Mouse (Mus musculus) kidney, embryonic 15.5 days (tissue): ENCODE measurements at regions not wholly inside any gene's neighbourhood (a gene's known extent, or its start where the extent isn't known, plus 50 kb on each side); places are given as distances from the start of the nearest gene placed in this dataset.

Experiments
- ATAC-seq: fragments of 200-750 bp; cut with Nextera tagmentation; replicated peaks from 2 replicates; pipeline ENCODE4 v1.8.0; 2017; ENCODE audit warnings: moderate TSS enrichment; ENCODE audit not compliant: low FRiP score
- H3K27ac ChIP-seq: fragments of 300-500 bp; sonication (generic); 2 replicates; pipeline ENCODE4 v1.5.1; 2015; ENCODE audit warnings: mild to moderate bottlenecking, inconsistent platforms
- H3K27me3 ChIP-seq: fragments of 300-500 bp; sonication (generic); 2 replicates; pipeline ENCODE4 v1.6.1; 2015; ENCODE audit warnings: inconsistent platforms
- H3K36me3 ChIP-seq: fragments of 300-500 bp; sonication (generic); 2 replicates; pipeline ENCODE4 v1.6.1; 2015; ENCODE audit warnings: inconsistent platforms
- H3K4me1 ChIP-seq: fragments of 300-500 bp; sonication (generic); 2 replicates; pipeline ENCODE4 v1.6.1; 2015; ENCODE audit warnings: inconsistent platforms
- H3K4me2 ChIP-seq: fragments of 300-500 bp; sonication (generic); 2 replicates; pipeline ENCODE4 v1.6.1; 2015; ENCODE audit warnings: moderate library complexity, mild to moderate bottlenecking, inconsistent platforms
- H3K4me3 ChIP-seq: fragments of 300-500 bp; sonication (generic); replicated peaks from 2 replicates; pipeline ENCODE4 v1.5.1; 2015; ENCODE audit warnings: mild to moderate bottlenecking, inconsistent platforms
- H3K9ac ChIP-seq: fragments of 300-500 bp; sonication (generic); 2 replicates; pipeline ENCODE4 v1.6.1; 2015; ENCODE audit warnings: mild to moderate bottlenecking, inconsistent platforms
- H3K9me3 ChIP-seq: fragments of 300-500 bp; sonication (generic); replicated peaks from 2 replicates; pipeline ENCODE4 v1.6.1; 2016; ENCODE audit warnings: inconsistent platforms
- WGBS: fragments of 180-500 bp; shearing (Covaris S2); methylation state at CpG from one replicate; pipeline ENCODE4 v1.1.7; 2015; ENCODE audit warnings: mixed read lengths; 5-methylcytosine and 5-hydroxymethylcytosine counted together

DNA sequence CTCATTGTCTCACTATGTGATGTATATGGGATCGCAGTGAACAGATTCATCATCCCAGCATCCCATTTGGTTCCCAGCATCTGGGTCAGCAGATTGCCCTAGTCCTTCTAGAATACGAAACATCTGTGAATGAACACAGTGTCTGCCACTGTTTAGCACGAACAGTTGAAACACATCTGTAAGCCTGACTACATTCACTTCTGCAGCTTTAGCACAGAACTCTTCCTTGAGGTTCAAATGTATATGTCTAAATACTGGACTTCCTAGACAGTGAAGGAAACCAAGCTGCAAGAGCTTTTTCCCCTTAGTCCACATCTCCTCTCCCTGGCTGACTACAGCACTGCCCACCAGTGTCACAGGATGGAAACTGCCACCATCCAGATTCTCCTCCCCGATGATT lies 283.0 kb upstream of the Tle4 start:
- no peaks in the 10 kb centered on the region for H3K4me1 ChIP-seq
- H3K36me3 ChIP-seq = no peaks in the 10 kb centered on the region
- no peak for ATAC-seq
- WGBS = 75% methylated on average over 4 of the region's 4 CpGs
- peaks cover 56% of the 10 kb centered on the region for H3K27me3 ChIP-seq
- H3K9me3 ChIP-seq = no peaks in the 10 kb centered on the region
- H3K9ac ChIP-seq = no peak overlapping the region
- no peak overlapping the region for H3K4me2 ChIP-seq
- H3K4me3 ChIP-seq = no peak overlapping the region
- no peak overlapping the region for H3K27ac ChIP-seq

DNA sequence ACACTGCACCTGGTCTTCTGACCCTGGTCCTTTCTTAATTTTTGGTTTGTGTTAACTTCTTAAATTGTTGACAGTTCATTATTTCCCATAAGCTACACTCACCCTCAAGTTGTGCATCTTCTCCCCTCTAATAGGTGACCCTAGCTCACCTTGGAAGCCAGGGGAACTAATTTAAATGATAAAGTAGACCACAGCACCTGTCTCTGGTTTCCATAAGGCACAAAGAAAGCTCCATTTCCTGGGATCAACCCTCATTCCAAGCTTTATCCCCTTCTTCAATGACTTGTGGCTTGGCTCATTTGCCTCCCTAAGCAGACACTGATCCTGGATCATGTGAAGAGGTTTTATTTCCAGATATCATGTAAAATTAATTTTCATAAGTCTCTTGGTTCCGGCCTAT lies 276.1 kb upstream of the Tle4 start:
- no peak overlapping the region for H3K27ac ChIP-seq
- H3K4me3 ChIP-seq = no peak overlapping the region
- 94% methylated on average over 1 of the region's 1 CpGs for WGBS
- H3K9ac ChIP-seq = no peak overlapping the region
- peaks cover 5% of the 10 kb centered on the region; the same call in 1 of the 2 replicates for H3K4me1 ChIP-seq
- peaks cover 19% of the 10 kb centered on the region; the same call in 1 of the 2 replicates for H3K27me3 ChIP-seq
- H3K9me3 ChIP-seq = no peaks in the 10 kb centered on the region
- H3K4me2 ChIP-seq = no peak overlapping the region
- H3K36me3 ChIP-seq = no peaks in the 10 kb centered on the region
- ATAC-seq = no peak

DNA sequence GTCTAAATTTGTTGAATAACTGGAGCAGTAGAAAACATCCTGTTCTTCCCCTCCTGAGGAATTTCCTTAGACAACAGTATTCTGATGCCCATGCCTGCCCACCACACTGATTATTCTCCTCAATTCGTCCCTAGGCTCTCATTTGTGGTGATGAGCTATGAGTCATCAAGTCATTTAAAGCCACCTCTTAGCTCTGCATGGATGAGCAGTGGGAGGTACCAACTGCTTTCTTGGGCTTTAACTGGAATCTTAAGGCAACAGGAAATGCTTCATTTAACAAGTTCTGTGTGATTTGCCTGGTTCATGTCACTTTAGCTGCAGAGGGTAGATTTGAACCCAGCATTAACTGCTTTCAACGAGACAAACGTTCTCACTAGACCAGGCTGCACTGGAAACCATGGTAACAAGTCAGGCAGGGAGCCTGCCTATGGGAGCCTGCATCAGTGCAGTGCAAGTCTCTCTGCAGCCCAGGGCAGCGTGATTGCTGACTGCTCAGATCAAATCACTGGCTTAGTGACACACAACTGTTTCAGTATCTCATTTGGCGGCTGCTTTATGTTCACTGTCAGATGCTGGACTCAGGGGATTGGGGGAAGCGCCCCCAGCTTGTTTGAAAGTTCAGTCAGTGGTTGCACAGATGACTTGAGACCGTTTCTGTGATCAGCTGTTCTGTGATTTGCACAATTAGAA lies 273.5 kb upstream of the Tle4 start:
- H3K36me3 ChIP-seq = no peaks in the 10 kb centered on the region
- ATAC-seq = 0 out of 2 replicates have a peak, but pooled peaks have one; percentile 49
- WGBS = 10% methylated on average over 7 of the region's 7 CpGs

DNA sequence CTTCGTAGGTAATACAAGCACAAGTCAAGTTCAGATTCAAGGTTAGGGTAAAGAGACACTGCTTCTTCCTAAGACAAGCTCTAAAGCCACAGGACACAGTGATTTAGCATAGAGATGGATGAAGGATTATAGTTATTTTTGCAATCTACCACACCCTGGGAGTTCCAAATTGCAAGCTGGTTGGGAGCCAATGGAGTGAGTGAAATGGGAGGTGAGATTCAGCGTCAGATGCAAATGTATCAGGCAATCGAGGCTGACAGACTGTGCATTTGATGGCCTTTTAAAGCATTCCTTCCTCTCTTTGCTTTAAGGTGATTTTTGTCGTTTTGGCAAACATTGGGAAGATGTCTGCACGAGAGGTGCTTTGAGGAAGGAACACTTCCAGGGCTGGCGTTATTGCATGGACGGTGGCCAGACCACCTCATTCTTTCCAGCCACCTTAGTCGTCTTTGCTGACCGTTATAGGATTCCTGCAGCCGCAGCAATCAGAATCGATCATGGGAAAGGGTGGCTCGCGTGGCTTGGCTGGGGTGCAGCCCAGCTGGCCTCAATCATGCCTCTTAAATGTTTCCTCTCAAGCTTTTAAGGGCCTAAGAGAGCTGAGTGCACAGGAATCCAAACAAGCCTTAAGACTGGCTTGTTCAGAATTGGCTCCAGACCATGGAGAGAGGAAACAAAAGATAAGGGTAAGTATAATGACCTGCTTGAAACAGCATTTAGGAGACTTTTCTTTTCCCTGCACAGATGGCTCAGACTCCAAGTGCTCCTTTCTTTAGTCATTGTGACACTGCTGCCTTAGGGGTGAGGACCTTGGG lies 265.0 kb upstream of the Tle4 start:
- H3K4me2 ChIP-seq = no peak overlapping the region

More for the DNA sequence above, 273.5 kb upstream of the Tle4 start:
- no peak overlapping the region for H3K4me3 ChIP-seq
- peaks cover 9% of the 10 kb centered on the region; the same call in 1 of the 2 replicates for H3K27me3 ChIP-seq
- H3K9me3 ChIP-seq = no peaks in the 10 kb centered on the region
- H3K9ac ChIP-seq = no peak overlapping the region
- no peak overlapping the region for H3K4me2 ChIP-seq
- H3K4me1 ChIP-seq = peaks cover 5% of the 10 kb centered on the region; the same call in 1 of the 2 replicates
- H3K27ac ChIP-seq = no peak overlapping the region

DNA sequence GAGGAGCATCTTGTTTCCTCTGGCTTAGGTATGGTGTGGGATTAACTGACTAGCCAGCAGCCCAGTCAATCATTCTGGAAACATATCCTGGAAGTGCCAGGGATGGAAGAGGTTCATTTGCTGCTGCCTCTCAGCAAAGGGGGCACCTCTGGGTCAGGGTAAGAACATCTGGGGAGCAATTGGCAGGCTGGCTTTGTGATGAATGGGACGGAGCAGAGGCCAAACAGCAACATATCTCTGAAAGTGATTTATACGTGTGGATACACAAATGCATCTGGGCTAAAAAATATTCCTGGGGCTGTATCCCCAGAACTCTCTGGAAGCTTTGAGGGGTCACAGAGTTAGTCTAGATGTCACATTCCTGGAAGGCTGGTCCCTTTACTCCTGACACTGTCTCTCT lies 257.2 kb upstream of the Tle4 start:
- ATAC-seq = no peak
- 53% methylated on average over 2 of the region's 2 CpGs for WGBS

More for the DNA sequence above, 265.0 kb upstream of the Tle4 start:
- Histone ChIP-seq H3K9ac (no peak overlapping the region), H3K36me3 (no peaks in the 10 kb centered on the region), H3K4me1 (0 out of 2 replicates have a peak, but pooled peaks cover 3% of the 10 kb centered on the region), H3K27me3 (peaks cover 18% of the 10 kb centered on the region), H3K9me3 (0 out of 2 replicates have a peak, but pooled peaks cover 4% of the 10 kb centered on the region), H3K4me3 (no peak overlapping the region), H3K27ac (no peak overlapping the region)
- ATAC-seq = no peak
- WGBS = 43% methylated on average over 13 of the region's 13 CpGs

DNA sequence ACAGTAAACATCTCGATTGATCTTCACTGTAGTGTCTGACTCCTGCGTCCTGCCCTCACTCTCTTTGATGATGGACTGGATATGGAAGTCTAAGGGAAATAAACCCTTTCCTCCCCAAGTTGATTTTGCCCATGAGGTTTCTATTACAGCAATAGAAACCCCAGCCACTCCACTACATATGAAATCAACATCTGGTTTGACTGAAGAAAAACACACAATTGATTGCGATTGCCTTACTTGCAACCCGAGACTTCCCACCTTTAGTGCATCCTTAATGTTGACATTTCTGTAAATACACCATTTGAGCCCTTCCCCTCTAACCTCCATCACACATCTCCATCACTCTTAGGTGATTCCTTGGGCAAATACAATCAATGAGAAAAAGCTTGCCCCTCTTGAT lies 255.6 kb upstream of the Tle4 start:
- no peak overlapping the region for H3K27ac ChIP-seq
- H3K9ac ChIP-seq = no peak overlapping the region
- H3K4me1 ChIP-seq = no peaks in the 10 kb centered on the region
- WGBS = 50% methylated on average over 4 of the region's 4 CpGs
- ATAC-seq = no peak
- H3K4me2 ChIP-seq = no peak overlapping the region
- H3K4me3 ChIP-seq = no peak overlapping the region
- H3K27me3 ChIP-seq = 0 out of 2 replicates have a peak, but pooled peaks cover 5% of the 10 kb centered on the region
- no peaks in the 10 kb centered on the region for H3K9me3 ChIP-seq
- no peaks in the 10 kb centered on the region for H3K36me3 ChIP-seq

More for the DNA sequence above, 257.2 kb upstream of the Tle4 start:
- H3K9ac ChIP-seq = no peak overlapping the region
- H3K36me3 ChIP-seq = no peaks in the 10 kb centered on the region
- no peak overlapping the region for H3K27ac ChIP-seq
- H3K4me2 ChIP-seq = no peak overlapping the region
- no peak overlapping the region for H3K4me3 ChIP-seq
- 0 out of 2 replicates have a peak, but pooled peaks cover 3% of the 10 kb centered on the region for H3K9me3 ChIP-seq
- H3K4me1 ChIP-seq = no peaks in the 10 kb centered on the region
- no peaks in the 10 kb centered on the region for H3K27me3 ChIP-seq

DNA sequence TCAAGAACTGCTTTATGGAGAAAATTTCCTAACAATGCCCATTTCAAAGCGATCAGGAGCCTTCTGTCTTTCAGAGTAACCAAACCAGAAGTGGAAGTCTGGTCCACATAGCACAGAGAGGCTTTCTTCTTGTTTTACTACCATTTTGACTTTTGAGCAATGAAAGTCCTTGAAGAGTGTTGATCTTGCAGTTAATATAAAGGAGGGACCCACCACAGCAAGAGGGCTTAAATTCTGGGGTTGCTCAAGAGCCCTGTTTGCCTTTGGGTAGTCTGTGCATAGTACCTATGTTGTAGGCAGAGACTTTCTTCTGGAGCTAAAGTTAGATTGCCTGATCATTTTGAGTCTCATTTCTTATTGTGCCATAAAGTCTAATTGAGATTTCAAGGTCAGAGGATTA lies 251.7 kb upstream of the Tle4 start:
- Histone ChIP-seq H3K4me3 (no peak overlapping the region), H3K27ac (no peak overlapping the region), H3K9me3 (no peaks in the 10 kb centered on the region), H3K9ac (no peak overlapping the region), H3K4me2 (no peak overlapping the region), H3K4me1 (no peaks in the 10 kb centered on the region), H3K36me3 (no peaks in the 10 kb centered on the region), H3K27me3 (peaks cover 12% of the 10 kb centered on the region; the same call in 1 of the 2 replicates)
- no peak for ATAC-seq
- WGBS = 80% methylated on average over 1 of the region's 1 CpGs

DNA sequence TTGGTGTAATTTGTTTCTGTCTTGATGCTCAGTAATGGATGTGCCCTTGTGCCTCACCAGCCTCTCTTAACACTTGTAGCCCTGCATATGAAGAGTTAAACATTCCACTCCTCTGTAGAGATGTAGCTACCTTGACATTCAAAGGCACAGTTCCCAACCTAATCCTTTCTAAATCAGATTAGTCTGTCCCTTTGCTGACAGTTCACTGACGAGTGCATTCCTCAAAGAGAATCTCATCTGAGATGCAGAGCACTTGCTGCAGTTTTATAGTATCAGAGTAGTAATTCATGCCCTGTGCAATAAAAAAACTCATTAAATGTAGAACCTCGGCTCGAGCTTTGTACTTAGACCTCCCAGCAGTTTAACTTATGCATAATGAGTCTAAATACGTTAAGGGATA lies 249.3 kb upstream of the Tle4 start:
- Histone ChIP-seq H3K36me3 (no peaks in the 10 kb centered on the region), H3K27me3 (peaks cover 15% of the 10 kb centered on the region; the same call in 1 of the 2 replicates), H3K4me1 (no peaks in the 10 kb centered on the region), H3K4me2 (no peak overlapping the region), H3K27ac (no peak overlapping the region), H3K9me3 (no peaks in the 10 kb centered on the region), H3K4me3 (no peak overlapping the region), H3K9ac (no peak overlapping the region)
- WGBS = 24% methylated on average over 4 of the region's 4 CpGs
- no peak for ATAC-seq

DNA sequence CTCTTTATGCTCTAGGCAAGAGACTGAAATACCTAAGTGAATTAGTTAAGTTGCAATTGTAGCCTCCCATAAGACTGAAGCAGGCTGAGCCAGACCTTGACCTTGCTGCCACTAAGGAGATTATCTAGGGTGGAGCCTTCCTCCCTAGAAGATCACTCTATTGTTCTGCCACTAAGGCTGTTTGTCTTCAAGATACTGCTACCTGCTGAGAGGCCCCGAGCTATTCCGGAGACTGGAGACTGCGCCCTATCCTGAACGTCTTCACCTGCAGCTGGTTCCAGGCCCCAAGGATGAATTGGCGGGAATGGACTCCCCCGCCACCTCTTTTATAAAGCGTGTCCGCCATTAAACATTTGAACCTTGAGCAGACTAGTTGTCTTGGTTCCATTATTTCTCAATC lies 237.8 kb upstream of the Tle4 start:
- 75% methylated on average over 8 of the region's 8 CpGs for WGBS

DNA sequence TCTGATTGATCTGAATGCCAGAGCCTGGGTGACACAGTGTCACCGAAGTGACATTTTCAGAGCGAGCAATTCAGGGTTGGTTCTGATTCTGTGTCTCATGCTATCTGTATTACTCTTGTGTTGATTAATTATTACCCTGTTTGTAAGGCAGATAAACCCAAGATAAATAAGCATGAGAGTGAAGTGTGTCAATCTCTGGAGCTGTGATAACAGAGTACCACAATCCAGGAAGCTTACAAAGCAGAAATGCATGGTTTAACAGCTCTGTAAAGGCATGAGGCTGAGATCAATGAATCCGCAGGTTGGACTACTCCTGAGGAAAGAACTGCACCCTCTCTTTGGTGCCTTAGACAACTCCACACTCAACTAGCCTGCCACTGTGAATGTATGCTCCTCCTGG lies 218.5 kb upstream of the Tle4 start:
- no peak for ATAC-seq
- H3K4me2 ChIP-seq = no peak overlapping the region
- H3K4me3 ChIP-seq = no peak overlapping the region
- H3K9me3 ChIP-seq = no peaks in the 10 kb centered on the region
- no peak overlapping the region for H3K9ac ChIP-seq
- H3K27me3 ChIP-seq = no peaks in the 10 kb centered on the region; the same call in 1 of the 2 replicates
- no peaks in the 10 kb centered on the region for H3K4me1 ChIP-seq
- no peaks in the 10 kb centered on the region for H3K36me3 ChIP-seq
- H3K27ac ChIP-seq = no peak overlapping the region
- WGBS = 76% methylated on average over 3 of the region's 3 CpGs

More for the DNA sequence above, 237.8 kb upstream of the Tle4 start:
- Histone ChIP-seq H3K9ac (no peak overlapping the region), H3K4me3 (no peak overlapping the region), H3K27me3 (no peaks in the 10 kb centered on the region), H3K27ac (no peak overlapping the region), H3K4me1 (no peaks in the 10 kb centered on the region), H3K4me2 (no peak overlapping the region), H3K9me3 (no peaks in the 10 kb centered on the region), H3K36me3 (no peaks in the 10 kb centered on the region)
- ATAC-seq = no peak

DNA sequence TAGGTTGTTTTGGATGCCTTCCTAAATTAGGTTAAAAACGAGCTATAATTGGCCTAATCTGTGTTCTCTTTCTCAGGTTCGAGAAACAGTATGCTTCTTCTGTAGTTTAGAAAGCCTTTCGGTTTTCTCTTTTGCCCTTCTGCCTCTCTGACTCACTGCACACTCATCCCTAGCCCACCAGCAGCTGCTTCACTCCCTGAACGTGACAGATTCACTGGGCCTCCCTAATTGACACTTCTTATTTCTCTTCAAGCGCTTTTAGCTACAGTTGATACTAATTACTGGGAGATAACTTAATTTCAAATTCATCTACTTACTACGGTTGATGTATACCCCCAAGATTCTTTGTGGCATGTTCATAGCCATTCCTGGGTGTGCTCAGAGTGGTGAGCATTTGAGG lies 208.9 kb upstream of the Tle4 start:
- H3K9me3 ChIP-seq = no peaks in the 10 kb centered on the region
- no peak overlapping the region for H3K9ac ChIP-seq
- no peak overlapping the region for H3K4me3 ChIP-seq
- ATAC-seq = no peak
- no peak overlapping the region for H3K4me2 ChIP-seq
- 0 out of 2 replicates have a peak, but pooled peaks cover 3% of the 10 kb centered on the region for H3K4me1 ChIP-seq
- no peaks in the 10 kb centered on the region for H3K36me3 ChIP-seq
- H3K27me3 ChIP-seq = peaks cover 15% of the 10 kb centered on the region; the same call in 1 of the 2 replicates
- no peak overlapping the region for H3K27ac ChIP-seq
- 68% methylated on average over 6 of the region's 6 CpGs for WGBS
